Mouse (Mus musculus) megakaryocyte-erythroid progenitor cell, adult 5-6 weeks (primary cell): ENCODE measurements around the gene Gm3239. TPM values are rescaled to one million over a fixed set of nuclear protein-coding genes. Genes with fewer than 3 reads are reported as not detected.
"Not testable (repeated sequence)": the region's sequence is repeated elsewhere in the genome, so short reads cannot be mapped to it uniquely, and the experiment has no call there.

Source experiments
- ATAC-seq: replicated peaks from 2 replicates; pipeline ENCODE4 v1.8.0; 2016; ENCODE audit warnings: mild to moderate bottlenecking, inconsistent platforms; ENCODE audit not compliant: severe bottlenecking, poor library complexity, low FRiP score, low TSS enrichment
- total RNA-seq, 2 experiments: library from RNA; stranded (forward) in 1 of 2; stranded (reverse) in 1 of 2; fragments of 200-1000, 215-1000 nt in 1 of 2; fragments of >200 nt in 1 of 2; fragmentation: Nextera tagmentation in 1 of 2; gene quantifications; 2 replicates each; pipeline ENCODE4 v1.2.3; 2014 to 2017

Gm3239 gene
- total RNA-seq (2014; fragmentation: Nextera tagmentation) (not detected in 2 replicates), total RNA-seq (2017) (not detected in 2 replicates)

DNA sequence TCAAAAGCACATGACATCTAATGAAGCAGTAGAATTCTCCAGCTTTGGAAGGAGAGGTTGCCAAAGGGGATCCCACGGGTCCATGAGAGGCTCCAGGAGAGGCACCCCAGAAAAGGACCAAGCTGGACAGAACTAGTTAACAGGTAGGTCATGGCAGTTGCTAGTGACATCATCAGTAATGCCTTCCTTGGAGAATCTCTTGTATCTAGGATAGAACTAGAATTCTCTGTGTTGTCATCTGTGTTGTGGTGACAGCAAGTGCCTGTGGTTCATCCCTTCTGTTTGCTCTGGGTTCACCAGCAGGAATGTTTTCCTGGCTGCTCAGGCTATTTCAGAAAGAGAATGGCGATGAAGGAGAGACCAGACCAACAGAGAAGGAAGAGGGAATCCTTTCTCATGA lies at the start of gene Gm3239:
TSS of gene Gm3239 (plus strand) at position 301 of the 400 bp plus-strand sequence.
- not testable (repeated sequence) for ATAC-seq

DNA sequence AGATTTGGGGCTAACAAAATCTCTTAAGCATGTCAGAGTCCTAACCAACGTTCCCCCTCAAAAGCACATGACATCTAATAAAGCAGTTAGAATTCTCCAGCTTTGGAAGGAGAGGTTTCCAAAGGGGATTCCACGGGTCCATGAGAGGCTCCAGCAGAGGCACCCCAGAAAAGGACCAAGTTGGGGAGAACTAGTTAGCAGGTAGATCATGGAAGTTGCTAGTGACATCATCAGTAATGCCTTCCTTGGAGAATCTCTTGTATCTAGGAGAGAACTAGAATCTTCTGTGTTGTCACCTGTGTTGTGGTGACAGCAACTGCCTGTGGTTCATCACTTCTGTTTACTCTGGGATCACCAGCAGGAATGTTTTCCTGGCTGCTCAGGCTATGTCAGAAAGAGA lies 31.9 kb upstream of the Gm3239 start, which contains the start of gene Gm8159:
TSS of gene Gm8159 (plus strand) at position 301 of the 400 bp plus-strand sequence.
- not testable (repeated sequence) for ATAC-seq

DNA sequence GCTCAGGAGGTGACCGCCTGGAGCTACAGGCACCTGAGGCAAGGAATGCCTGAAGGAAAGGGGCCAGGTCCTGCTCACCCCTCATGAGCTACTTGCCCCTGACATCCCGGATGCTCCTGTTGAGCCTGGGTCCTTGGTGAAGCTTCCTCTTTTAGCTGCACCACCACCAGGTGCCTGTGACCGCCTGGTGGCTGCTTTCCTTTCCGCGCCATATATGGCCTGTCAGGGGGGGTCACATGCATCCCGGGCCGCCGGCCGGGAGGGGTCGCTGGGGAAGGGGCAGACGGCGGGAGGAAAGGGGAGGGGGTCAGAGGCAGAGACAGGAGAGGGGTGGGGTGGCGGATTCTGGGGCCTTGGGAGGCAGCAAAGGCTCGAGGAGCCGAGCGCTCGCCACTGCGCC lies 14.7 kb upstream of the Gm3239 start:
- not testable (repeated sequence) for ATAC-seq

DNA sequence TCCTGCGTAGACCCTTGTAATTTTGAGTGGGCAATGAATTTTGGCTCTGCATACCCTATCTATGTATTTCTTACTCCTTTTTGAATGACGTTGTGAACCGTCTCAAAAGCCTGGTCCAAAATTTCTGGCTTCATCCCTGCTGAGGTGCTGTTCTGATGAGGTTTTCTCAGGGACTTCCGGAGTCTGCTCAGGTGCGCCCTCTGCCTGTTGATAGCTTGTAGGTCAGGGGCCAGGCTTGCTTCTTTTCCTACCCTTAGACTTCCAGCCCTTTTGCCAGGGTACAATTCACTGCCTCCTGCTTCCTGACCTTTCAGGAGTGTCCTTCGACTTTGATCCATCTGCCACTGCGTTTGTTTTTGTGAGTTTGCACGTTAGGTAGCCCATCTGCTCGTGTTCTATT lies 13.7 kb upstream of the Gm3239 start:
- ATAC-seq, result not testable (repeated sequence)

DNA sequence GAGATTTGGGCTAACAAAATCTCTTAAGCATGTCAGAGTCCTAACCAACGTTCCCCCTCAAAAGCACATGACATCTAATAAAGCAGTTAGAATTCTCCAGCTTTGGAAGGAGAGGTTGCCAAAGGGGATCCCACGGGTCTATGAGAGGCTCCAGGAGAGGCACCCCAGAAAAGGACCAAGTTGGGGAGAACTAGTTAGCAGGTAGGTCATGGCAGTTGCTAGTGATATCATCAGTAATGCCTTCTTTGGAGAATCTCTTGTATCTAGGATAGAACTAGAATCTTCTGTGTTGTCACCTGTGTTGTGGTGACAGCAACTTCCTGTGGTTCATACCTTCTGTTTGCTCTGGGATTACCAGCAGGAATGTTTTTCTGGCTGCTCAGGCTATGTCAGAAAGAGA lies 44.9 kb downstream of the Gm3239 start, which contains the start of gene Gm7876:
TSS of gene Gm7876 (plus strand) at position 301 of the 400 bp plus-strand sequence.
- ATAC-seq, result not testable (repeated sequence)

Other genes with a start within 250 kb of the Gm3239 start
- not detected in 2 replicates for gene Gm3164, start 248.7 kb upstream of the Gm3239 start, total RNA-seq (2014; fragmentation: Nextera tagmentation)
- not detected in 2 replicates for gene Gm3164, start 248.7 kb upstream of the Gm3239 start, total RNA-seq (2017)
- not detected in 2 replicates for gene Gm3173, start 233.2 kb upstream of the Gm3239 start, total RNA-seq (2014; fragmentation: Nextera tagmentation)
- not detected in 2 replicates for gene Gm3173, start 233.2 kb upstream of the Gm3239 start, total RNA-seq (2017)
- gene Gm3182, start 182.4 kb upstream of the Gm3239 start, total RNA-seq (2014; fragmentation: Nextera tagmentation), result not detected in 2 replicates
- gene Gm3182, start 182.4 kb upstream of the Gm3239 start, total RNA-seq (2017), result not detected in 2 replicates
- not detected in 2 replicates for gene Gm3047, start 108.8 kb upstream of the Gm3239 start, total RNA-seq (2014; fragmentation: Nextera tagmentation)
- gene Gm3047, start 108.8 kb upstream of the Gm3239 start, total RNA-seq (2017), result not detected in 2 replicates
- gene Gm8159, start 31.8 kb upstream of the Gm3239 start, total RNA-seq (2014; fragmentation: Nextera tagmentation), result not detected in 2 replicates
- gene Gm8159, start 31.8 kb upstream of the Gm3239 start, total RNA-seq (2017), result not detected in 2 replicates
- gene Gm7876, start 45.0 kb downstream of the Gm3239 start, total RNA-seq (2014; fragmentation: Nextera tagmentation), result not detected in 2 replicates
- gene Gm7876, start 45.0 kb downstream of the Gm3239 start, total RNA-seq (2017), result not detected in 2 replicates
- not detected in 2 replicates for gene Gm3252, start 62.6 kb downstream of the Gm3239 start, total RNA-seq (2014; fragmentation: Nextera tagmentation)
- gene Gm3252, start 62.6 kb downstream of the Gm3239 start, total RNA-seq (2017), result not detected in 2 replicates
- gene Gm9602, start 112.1 kb downstream of the Gm3239 start, total RNA-seq (2014; fragmentation: Nextera tagmentation), result 0.11 TPM in 1 of 2 replicates, not detected in the other
- gene Gm9602, start 112.1 kb downstream of the Gm3239 start, total RNA-seq (2017), result not detected in 2 replicates
- not detected in 2 replicates for gene Gm3269, start 173.9 kb downstream of the Gm3239 start, total RNA-seq (2014; fragmentation: Nextera tagmentation)
- gene Gm3269, start 173.9 kb downstream of the Gm3239 start, total RNA-seq (2017), result not detected in 2 replicates
- gene Gm3264, start 191.4 kb downstream of the Gm3239 start, total RNA-seq (2014; fragmentation: Nextera tagmentation), result not detected in 2 replicates
- gene Gm3264, start 191.4 kb downstream of the Gm3239 start, total RNA-seq (2017), result not detected in 2 replicates
- not detected in 2 replicates for gene Gm3278, start 228.2 kb downstream of the Gm3239 start, total RNA-seq (2014; fragmentation: Nextera tagmentation)
- gene Gm3278, start 228.2 kb downstream of the Gm3239 start, total RNA-seq (2017), result not detected in 2 replicates